Mouse (Mus musculus): Measurements from ENCODE around the gene Bcl11b. TPM values are rescaled to one million over a fixed set of nuclear protein-coding genes. Genes with fewer than 3 reads are reported as not detected.

The Bcl11b gene
- polyA plus RNA-seq, 1 experiment from 2014 or later, result 21.6 TPM

DNA sequence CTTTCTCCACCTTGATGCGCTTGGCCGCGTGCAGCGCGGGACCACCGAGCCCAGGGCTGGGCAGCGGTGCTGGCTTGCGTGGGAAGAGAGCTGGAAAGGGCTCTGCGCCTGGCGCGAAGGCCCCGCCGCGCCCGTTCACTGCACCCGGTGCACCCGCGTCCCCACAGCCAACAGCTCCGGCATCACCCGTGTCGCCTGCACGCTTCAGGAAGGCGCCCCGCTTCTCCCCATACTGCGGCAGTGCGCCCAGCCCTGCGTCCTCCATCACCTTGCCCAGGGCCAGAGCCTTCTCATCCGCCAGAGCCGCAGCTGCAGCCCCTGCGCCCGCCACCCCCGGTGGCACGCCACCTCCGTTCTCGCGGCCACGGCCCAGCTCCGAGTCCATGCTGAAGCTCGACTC lies 87.4 kb downstream of the Bcl11b start:
- Histone ChIP-seq H3K9me3 (replicated peaks) (no peaks in the 10 kb centered on the region), H3K4me3 (replicated peaks) (no peak overlapping the region), H3K4me1 (peaks cover 8% of the 10 kb centered on the region), H3K27ac (replicated peaks) (no peak overlapping the region), H3K36me3 (peaks cover 18% of the 10 kb centered on the region), H3K4me2 (no peak overlapping the region), H3K9ac (replicated peaks) (no peak overlapping the region), H3K27me3 (replicated peaks) (no peaks in the 10 kb centered on the region)
- no peak for ATAC-seq (ENCODE audit: low FRiP score)
- WGBS, result 97% methylated on average over 39 of the region's 39 CpGs

DNA sequence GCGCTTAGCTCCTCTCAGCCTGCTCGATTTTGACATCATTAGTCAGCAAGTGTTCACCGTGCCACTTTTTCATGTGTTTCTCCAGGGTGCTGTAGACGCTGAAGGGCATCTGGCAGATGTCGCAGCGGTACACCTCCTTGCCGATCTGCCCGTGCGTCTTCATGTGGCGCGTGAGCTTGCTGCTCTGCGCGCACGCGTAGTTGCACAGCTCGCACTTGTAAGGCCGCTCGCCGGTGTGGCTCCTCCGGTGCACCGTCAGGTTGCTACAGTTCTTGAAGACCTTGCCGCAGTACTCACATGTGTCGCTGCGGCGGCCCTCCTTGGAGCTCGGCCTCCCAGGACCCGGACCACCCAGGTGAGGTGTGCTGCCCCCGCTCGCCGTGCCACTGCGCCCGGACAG lies 88.0 kb downstream of the Bcl11b start:
- Histone ChIP-seq H3K9me3 (replicated peaks) (no peaks in the 10 kb centered on the region), H3K9ac (replicated peaks) (no peak overlapping the region), H3K4me2 (no peak overlapping the region), H3K27me3 (replicated peaks) (no peaks in the 10 kb centered on the region), H3K27ac (replicated peaks) (no peak overlapping the region), H3K4me3 (replicated peaks) (no peak overlapping the region), H3K4me1 (peaks cover 2% of the 10 kb centered on the region; the same call in 1 of the 2 replicates), H3K36me3 (peaks cover 18% of the 10 kb centered on the region)
- no peak for ATAC-seq (ENCODE audit: low FRiP score)
- 93% methylated on average over 32 of the region's 32 CpGs for whole genome bisulfite sequencing

DNA sequence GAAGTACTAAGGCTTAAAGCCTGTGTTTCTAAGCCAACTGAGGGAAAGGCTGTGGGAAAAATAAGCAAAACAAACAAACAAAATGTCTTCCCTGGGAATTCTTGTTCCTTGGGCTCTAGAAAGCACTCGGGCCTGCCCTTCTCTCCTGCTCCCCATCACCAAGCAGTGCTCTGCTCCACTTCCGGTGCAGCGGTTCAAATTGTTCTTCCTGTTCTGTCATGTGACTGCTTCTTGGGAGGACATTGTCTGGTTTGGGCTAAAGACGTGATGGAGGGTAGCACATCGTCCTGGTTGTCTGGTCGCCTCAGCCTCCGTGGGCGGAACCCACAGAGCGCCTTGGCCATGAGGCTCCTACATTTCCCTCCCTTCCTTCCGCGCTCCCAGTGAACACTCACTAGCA lies 94.6 kb downstream of the Bcl11b start:
- 87% methylated on average over 11 of the region's 11 CpGs for WGBS
- Histone ChIP-seq H3K4me2 (no peak overlapping the region), H3K4me1 (no peaks in the 10 kb centered on the region; the same call in 1 of the 2 replicates), H3K4me3 (replicated peaks) (no peak overlapping the region), H3K27me3 (replicated peaks) (no peaks in the 10 kb centered on the region), H3K9me3 (replicated peaks) (no peaks in the 10 kb centered on the region; the same call in 1 of the 2 replicates), H3K9ac (replicated peaks) (no peak overlapping the region), H3K36me3 (no peaks in the 10 kb centered on the region), H3K27ac (replicated peaks) (no peak overlapping the region)
- ATAC-seq (ENCODE audit: low FRiP score), result no peak

DNA sequence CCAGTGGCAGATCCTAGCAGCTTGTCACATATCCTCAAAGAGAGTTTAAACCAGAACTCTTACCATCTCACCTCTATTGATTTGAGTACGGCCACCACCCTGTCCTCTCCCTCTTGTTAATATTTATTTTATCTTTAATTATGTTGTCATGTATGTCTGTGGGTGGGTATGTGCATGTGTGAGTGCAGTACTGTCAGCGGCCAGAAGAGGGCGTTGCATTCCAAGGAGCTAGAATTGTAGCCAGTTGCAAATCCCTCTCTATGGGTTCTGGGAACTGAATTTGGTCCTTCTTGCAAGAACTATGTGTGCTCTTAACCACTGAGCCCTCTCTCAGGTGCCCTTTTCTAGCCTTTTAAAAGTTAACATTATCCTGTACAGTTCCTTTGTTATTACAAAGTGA lies 98.1 kb downstream of the Bcl11b start:
- WGBS, result 92% methylated on average over 3 of the region's 3 CpGs
- Histone ChIP-seq H3K9me3 (replicated peaks) (no peaks in the 10 kb centered on the region; the same call in 1 of the 2 replicates), H3K27me3 (replicated peaks) (no peaks in the 10 kb centered on the region), H3K4me3 (replicated peaks) (no peak overlapping the region), H3K9ac (replicated peaks) (no peak overlapping the region), H3K36me3 (no peaks in the 10 kb centered on the region), H3K27ac (replicated peaks) (no peak overlapping the region), H3K4me1 (no peaks in the 10 kb centered on the region; the same call in 1 of the 2 replicates), H3K4me2 (no peak overlapping the region)
- ATAC-seq (ENCODE audit: low FRiP score), result no peak

DNA sequence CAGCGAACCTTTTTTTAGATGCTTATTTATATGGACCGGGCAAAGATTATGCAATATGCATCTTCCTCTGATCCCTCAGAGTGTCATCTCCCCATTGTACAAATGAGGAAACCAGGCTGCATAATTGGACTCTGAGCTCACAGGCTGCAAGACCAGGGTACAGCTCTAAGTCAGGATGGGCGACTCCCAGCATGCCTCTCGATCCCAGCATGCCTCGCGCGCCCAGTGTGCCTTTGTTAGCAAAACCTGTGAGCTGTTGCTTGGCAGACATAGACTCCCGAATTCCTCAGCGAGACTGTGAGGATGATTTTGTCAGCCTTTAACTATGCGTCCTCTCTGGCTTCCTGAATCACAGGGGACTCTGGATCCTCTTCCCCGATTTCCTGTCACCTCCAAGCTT lies 98.9 kb downstream of the Bcl11b start:
- no peak overlapping the region for H3K27ac ChIP-seq (replicated peaks)
- no peak for ATAC-seq (ENCODE audit: low FRiP score)
- 88% methylated on average over 11 of the region's 11 CpGs for WGBS

DNA sequence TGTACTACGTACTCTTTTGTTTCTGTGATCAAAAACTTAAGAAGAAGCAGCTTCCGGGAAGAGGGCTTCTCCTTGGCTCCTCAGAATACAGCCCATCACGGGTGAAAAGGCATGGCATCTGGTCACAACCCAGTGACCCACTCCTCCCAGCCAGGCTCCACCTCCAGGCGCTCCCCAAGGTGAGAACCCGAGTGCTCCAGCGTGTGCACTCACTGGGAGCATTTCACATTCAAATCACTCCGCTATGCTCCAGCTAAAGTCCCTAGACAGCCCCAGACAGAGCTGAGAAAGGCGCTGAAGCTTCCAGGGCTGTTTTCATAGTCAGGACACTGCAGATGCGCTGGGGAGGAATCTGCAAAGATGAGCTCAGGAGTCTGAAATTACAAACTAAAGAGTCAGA lies 99.5 kb downstream of the Bcl11b start:
- Histone ChIP-seq H3K27me3 (replicated peaks) (no peaks in the 10 kb centered on the region), H3K9ac (replicated peaks) (no peak overlapping the region), H3K4me3 (replicated peaks) (no peak overlapping the region), H3K27ac (replicated peaks) (no peak overlapping the region), H3K4me2 (no peak overlapping the region), H3K36me3 (no peaks in the 10 kb centered on the region), H3K9me3 (replicated peaks) (no peaks in the 10 kb centered on the region; the same call in 1 of the 2 replicates), H3K4me1 (no peaks in the 10 kb centered on the region; the same call in 1 of the 2 replicates)
- no peak for ATAC-seq (ENCODE audit: low FRiP score)
- WGBS, result 41% methylated on average over 9 of the region's 9 CpGs

More for the DNA sequence above, 98.9 kb downstream of the Bcl11b start:
- Histone ChIP-seq H3K9me3 (replicated peaks) (no peaks in the 10 kb centered on the region; the same call in 1 of the 2 replicates), H3K27me3 (replicated peaks) (no peaks in the 10 kb centered on the region), H3K9ac (replicated peaks) (no peak overlapping the region), H3K36me3 (no peaks in the 10 kb centered on the region), H3K4me1 (no peaks in the 10 kb centered on the region; the same call in 1 of the 2 replicates), H3K4me2 (no peak overlapping the region), H3K4me3 (replicated peaks) (no peak overlapping the region)

DNA sequence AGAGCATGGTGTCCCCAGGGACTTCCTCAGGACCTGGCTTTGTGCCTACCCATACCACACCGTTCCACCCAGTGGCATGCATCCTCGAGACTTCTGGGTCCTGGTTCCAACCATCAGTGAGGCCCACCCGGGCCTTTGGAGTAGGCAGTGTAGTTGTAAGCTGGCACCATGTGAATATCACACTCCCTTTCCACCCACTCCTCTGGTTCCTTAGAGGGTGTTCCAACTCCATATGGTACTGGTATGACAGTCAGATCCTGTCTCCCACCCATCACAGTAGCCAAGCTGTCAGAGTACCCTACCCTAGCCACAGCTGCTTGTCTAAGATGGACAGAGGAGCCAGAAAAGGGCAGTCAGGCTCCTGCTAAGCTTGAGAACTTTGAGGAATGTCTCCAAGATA lies 112.0 kb downstream of the Bcl11b start:
- WGBS, result 95% methylated on average over 3 of the region's 3 CpGs
- Histone ChIP-seq H3K4me2 (no peak overlapping the region), H3K9me3 (replicated peaks) (no peaks in the 10 kb centered on the region), H3K4me3 (replicated peaks) (no peak overlapping the region), H3K36me3 (no peaks in the 10 kb centered on the region), H3K27me3 (replicated peaks) (no peaks in the 10 kb centered on the region), H3K4me1 (no peaks in the 10 kb centered on the region), H3K27ac (replicated peaks) (no peak overlapping the region), H3K9ac (replicated peaks) (no peak overlapping the region)
- no peak for ATAC-seq (ENCODE audit: low FRiP score)

DNA sequence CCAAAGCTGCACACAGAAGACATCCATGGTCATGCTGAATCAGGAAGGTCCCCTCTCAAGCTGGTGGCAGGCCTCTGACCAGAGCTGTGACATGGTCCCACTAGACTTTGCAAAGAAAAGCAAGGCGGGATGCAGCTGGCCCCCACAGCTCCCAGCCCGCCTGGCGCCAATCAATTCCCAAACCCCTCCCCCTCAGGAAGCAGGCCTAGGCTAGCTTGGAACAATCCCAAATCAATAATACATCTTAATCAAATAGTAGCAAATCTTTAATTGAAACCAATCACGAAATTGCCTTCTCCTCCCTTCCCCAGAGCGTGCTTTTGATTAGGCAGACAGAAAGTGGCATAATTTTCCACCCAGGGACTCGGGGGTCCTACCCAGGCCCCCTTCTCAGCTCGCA lies 113.1 kb downstream of the Bcl11b start:
- no peaks in the 10 kb centered on the region for H3K27me3 ChIP-seq (replicated peaks)
- ATAC-seq (ENCODE audit: low FRiP score), result no peak
- no peak overlapping the region for H3K9ac ChIP-seq (replicated peaks)
- no peak overlapping the region for H3K27ac ChIP-seq (replicated peaks)
- H3K36me3 ChIP-seq, result no peaks in the 10 kb centered on the region
- no peaks in the 10 kb centered on the region for H3K9me3 ChIP-seq (replicated peaks)
- no peaks in the 10 kb centered on the region for H3K4me1 ChIP-seq
- no peak overlapping the region for H3K4me2 ChIP-seq
- H3K4me3 ChIP-seq (replicated peaks), result no peak overlapping the region
- WGBS, result 69% methylated on average over 7 of the region's 7 CpGs

DNA sequence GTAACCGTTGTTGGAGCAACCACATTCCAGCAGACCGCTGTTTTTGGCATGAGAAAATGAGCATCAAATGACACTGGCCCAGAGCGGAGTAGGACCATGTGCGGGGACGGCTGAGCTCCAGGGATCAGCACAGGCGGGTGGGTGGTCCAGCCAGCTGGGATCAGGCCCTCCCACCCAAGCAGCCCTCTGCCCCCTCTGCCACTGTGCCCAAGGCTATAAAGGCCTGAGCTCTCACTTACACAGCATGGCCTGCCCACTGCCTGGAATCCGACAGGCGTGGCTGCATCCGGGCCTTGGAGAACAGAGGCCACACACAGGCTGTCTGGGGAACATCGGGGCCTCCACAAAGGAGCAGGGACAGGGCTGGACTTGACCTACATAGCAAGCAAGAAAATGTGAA lies 113.6 kb downstream of the Bcl11b start:
- Histone ChIP-seq H3K4me2 (no peak overlapping the region), H3K4me3 (replicated peaks) (no peak overlapping the region), H3K4me1 (no peaks in the 10 kb centered on the region), H3K27ac (replicated peaks) (no peak overlapping the region), H3K36me3 (no peaks in the 10 kb centered on the region), H3K9ac (replicated peaks) (no peak overlapping the region), H3K27me3 (replicated peaks) (no peaks in the 10 kb centered on the region), H3K9me3 (replicated peaks) (no peaks in the 10 kb centered on the region)
- WGBS, result 60% methylated on average over 10 of the region's 10 CpGs
- no peak for ATAC-seq (ENCODE audit: low FRiP score)

DNA sequence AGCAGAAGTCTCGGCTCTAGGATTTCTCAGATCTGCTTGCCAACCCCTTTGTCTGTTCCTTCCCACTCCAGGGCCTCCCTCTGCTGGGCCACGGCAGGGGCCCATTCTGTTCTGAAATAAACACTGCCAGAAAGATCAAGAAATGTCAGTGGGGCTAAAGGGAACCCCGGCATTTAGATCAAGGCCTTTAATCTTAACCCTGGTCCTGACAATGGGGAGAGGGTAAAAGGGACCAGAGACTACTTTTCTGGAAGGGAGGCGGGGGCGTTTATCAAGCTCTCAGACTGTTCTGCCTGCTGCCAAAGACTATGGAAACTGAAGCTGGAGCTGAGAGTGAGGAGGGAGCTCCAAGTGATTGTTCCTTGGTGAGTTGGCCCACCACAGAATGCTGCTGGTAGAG lies 114.8 kb downstream of the Bcl11b start:
- Histone ChIP-seq H3K4me3 (replicated peaks) (no peak overlapping the region), H3K9ac (replicated peaks) (no peak overlapping the region), H3K27me3 (replicated peaks) (no peaks in the 10 kb centered on the region), H3K4me2 (no peak overlapping the region), H3K27ac (replicated peaks) (no peak overlapping the region), H3K4me1 (no peaks in the 10 kb centered on the region), H3K9me3 (replicated peaks) (no peaks in the 10 kb centered on the region), H3K36me3 (no peaks in the 10 kb centered on the region)
- WGBS, result 35% methylated on average over 5 of the region's 5 CpGs
- no peak for ATAC-seq (ENCODE audit: low FRiP score)

DNA sequence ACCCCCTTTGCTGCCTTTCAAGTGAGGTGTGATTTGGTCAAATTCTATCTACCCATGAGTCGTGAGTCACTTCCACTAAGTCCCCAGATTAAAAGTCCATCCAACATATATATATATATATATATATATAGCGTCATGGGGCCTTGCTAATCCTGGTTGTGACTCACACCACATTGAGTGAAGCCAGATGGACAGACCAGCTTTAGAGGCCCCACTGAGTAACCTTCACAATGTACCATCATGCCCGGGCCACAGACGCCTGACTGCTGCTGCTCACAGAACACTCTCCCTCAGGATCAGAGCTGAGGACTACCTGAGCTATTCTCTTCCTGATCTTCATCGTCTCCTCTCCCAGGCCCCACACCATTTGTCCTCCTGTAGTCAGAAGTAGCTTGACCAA lies 115.4 kb downstream of the Bcl11b start:
- Histone ChIP-seq H3K4me3 (replicated peaks) (no peak overlapping the region), H3K9me3 (replicated peaks) (no peaks in the 10 kb centered on the region), H3K4me2 (no peak overlapping the region), H3K36me3 (no peaks in the 10 kb centered on the region), H3K27ac (replicated peaks) (no peak overlapping the region), H3K4me1 (no peaks in the 10 kb centered on the region), H3K9ac (replicated peaks) (no peak overlapping the region), H3K27me3 (replicated peaks) (no peaks in the 10 kb centered on the region)
- ATAC-seq (ENCODE audit: low FRiP score), result no peak
- 92% methylated on average over 5 of the region's 5 CpGs for WGBS

DNA sequence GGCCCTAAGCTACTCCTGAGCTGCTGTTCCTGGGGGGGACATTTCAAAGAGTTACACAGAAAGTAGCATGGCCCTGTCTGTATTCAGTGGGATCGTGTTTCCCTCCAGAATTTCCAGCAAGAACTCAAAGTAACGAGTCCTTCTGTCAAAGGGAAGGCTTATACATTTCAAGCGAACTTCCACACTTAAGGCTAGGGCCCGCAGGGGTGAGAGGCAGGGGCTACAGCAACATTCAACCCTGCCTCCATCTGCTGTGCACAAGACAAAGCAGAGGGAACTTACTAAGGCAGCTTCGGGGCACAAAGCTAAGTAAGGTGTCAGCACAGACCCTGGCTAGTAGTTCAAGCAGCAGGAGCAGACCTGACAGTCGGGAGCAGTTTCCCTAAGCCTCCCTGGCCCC lies 115.8 kb downstream of the Bcl11b start:
- H3K4me2 ChIP-seq, result no peak overlapping the region
- no peak overlapping the region for H3K27ac ChIP-seq (replicated peaks)
- H3K36me3 ChIP-seq, result no peaks in the 10 kb centered on the region
- no peaks in the 10 kb centered on the region for H3K27me3 ChIP-seq (replicated peaks)
- H3K4me3 ChIP-seq (replicated peaks), result no peak overlapping the region
- 76% methylated on average over 6 of the region's 6 CpGs for WGBS
- ATAC-seq (ENCODE audit: low FRiP score), result no peak
- H3K9ac ChIP-seq (replicated peaks), result no peak overlapping the region
- H3K4me1 ChIP-seq, result no peaks in the 10 kb centered on the region
- no peaks in the 10 kb centered on the region for H3K9me3 ChIP-seq (replicated peaks)
